Mouse (Mus musculus) hindbrain, postnatal 0 days (tissue): ENCODE results near the gene Mybpc3. TPM values are rescaled to one million over a fixed set of nuclear protein-coding genes. Genes with fewer than 3 reads are reported as not detected.

Experiments used
- ATAC-seq: fragments of 200-750 bp; cut with Nextera tagmentation; 2 replicates; pipeline ENCODE4 v1.8.0; 2017; ENCODE audit warnings: mild to moderate bottlenecking, moderate TSS enrichment, moderate library complexity
- DNase-seq: peaks from one replicate; pipeline ENCODE4 v3.0.0-alpha.2; 2015; ENCODE audit warnings: low spot score
- H3K27ac ChIP-seq: fragments of 300-500 bp; sonication (generic); 2 replicates; pipeline ENCODE4 v1.5.1; 2014; ENCODE audit warnings: mild to moderate bottlenecking
- H3K27me3 ChIP-seq: fragments of 300-500 bp; sonication (generic); 2 replicates; pipeline ENCODE4 v1.6.1; 2014; ENCODE audit warnings: low read length, mixed read lengths; ENCODE audit not compliant: insufficient read depth
- H3K36me3 ChIP-seq: fragments of 300-500 bp; sonication (generic); 2 replicates; pipeline ENCODE4 v1.6.1; 2014; ENCODE audit warnings: low read length, mixed read lengths; ENCODE audit not compliant: insufficient read depth
- H3K4me1 ChIP-seq: fragments of 300-500 bp; sonication (generic); 2 replicates; pipeline ENCODE4 v1.6.1; 2014; ENCODE audit warnings: antibody characterized with exemption, low read length, mixed read lengths; ENCODE audit not compliant: insufficient read depth
- H3K4me2 ChIP-seq: fragments of 300-500 bp; sonication (generic); 2 replicates; pipeline ENCODE4 v1.6.1; 2014; ENCODE audit warnings: low read depth, mild to moderate bottlenecking, low read length, moderate library complexity, mixed read lengths
- H3K4me3 ChIP-seq: fragments of 300-500 bp; sonication (generic); 2 replicates; pipeline ENCODE4 v1.5.1; 2014; ENCODE audit warnings: low read length
- H3K9ac ChIP-seq: fragments of 300-500 bp; sonication (generic); replicated peaks from 2 replicates; pipeline ENCODE4 v1.6.1; 2014; ENCODE audit warnings: mild to moderate bottlenecking, low read length, moderate library complexity, mixed read lengths
- H3K9me3 ChIP-seq: fragments of 300-500 bp; sonication (generic); 2 replicates; pipeline ENCODE4 v1.6.1; 2016; ENCODE audit warnings: low read length, mixed read lengths
- CTCF ChIP-seq: IDR thresholded peaks from 2 replicates; pipeline ENCODE4 v1.5.1; 2016; ENCODE audit warnings: antibody characterized with exemption, control low read depth, low read depth
- WGBS: fragments of 180-500 bp; shearing (Covaris S2); extraction: QIAGEN DNeasy Blood & Tissue Kit; methylation state at CpG from one replicate; pipeline ENCODE4 v1.1.7; 2014; 5-methylcytosine and 5-hydroxymethylcytosine counted together
- polyA plus RNA-seq: library from polyadenylated mRNA; unstranded; fragments of >200 nt; fragmentation: Nextera tagmentation; extraction: Ambion mirVana; gene quantifications from 2 replicates; pipeline ENCODE4 v1.2.1, GENCODE M21; 2015
- total RNA-seq: library from RNA; depleted of rRNA; stranded (reverse); fragments of >200 nt; gene quantifications from 2 replicates; pipeline ENCODE4 v1.2.3, GENCODE M21; 2014

Gene Mybpc3
- total and polyA plus RNA-seq, 2 experiments from 2014 or later: 0.13 to 0.37 TPM

GRCm38 (mm10) chr2:91120261-91120671 lies 2.3 kb downstream of the Mybpc3 start:
- no peak for DNase-seq
- H3K27me3 ChIP-seq: no peaks in the 10 kb centered on the region
- H3K4me3 ChIP-seq: no peak overlapping the region
- H3K27ac ChIP-seq: no peak overlapping the region
- H3K9me3 ChIP-seq: no peaks in the 10 kb centered on the region
- WGBS: 61% methylated on average over 6 of the region's 6 CpGs
- no peaks in the 10 kb centered on the region for H3K36me3 ChIP-seq
- TF ChIP-seq CTCF: no peak
- no peak for ATAC-seq
- no peak overlapping the region for H3K4me2 ChIP-seq
- no peak overlapping the region for H3K9ac ChIP-seq
- H3K4me1 ChIP-seq: no peaks in the 10 kb centered on the region

GRCm38 (mm10) chr2:91121011-91121410 lies 3.1 kb downstream of the Mybpc3 start:
- no peaks in the 10 kb centered on the region for H3K4me1 ChIP-seq
- DNase-seq: no peak
- no peak overlapping the region for H3K27ac ChIP-seq
- H3K9me3 ChIP-seq: no peaks in the 10 kb centered on the region
- no peak overlapping the region for H3K4me3 ChIP-seq
- TF ChIP-seq CTCF: no peak
- H3K4me2 ChIP-seq: no peak overlapping the region
- no peaks in the 10 kb centered on the region for H3K36me3 ChIP-seq
- no peak for ATAC-seq
- H3K27me3 ChIP-seq: no peaks in the 10 kb centered on the region
- H3K9ac ChIP-seq: no peak overlapping the region
- 86% methylated on average over 6 of the region's 6 CpGs for WGBS

- Histone ChIP-seq H3K36me3 (no peaks in the 10 kb centered on the region), H3K4me2 (no peak overlapping the region), H3K9ac (no peak overlapping the region), H3K4me3 (no peak overlapping the region), H3K9me3 (no peaks in the 10 kb centered on the region), H3K27me3 (no peaks in the 10 kb centered on the region), H3K4me1 (no peaks in the 10 kb centered on the region), H3K27ac (no peak overlapping the region)
- WGBS: 65% methylated on average over 8 of the region's 8 CpGs
- TF ChIP-seq CTCF: no peak
- DNase-seq: no peak
- ATAC-seq: no peak
Measured at GRCm38 (mm10) chr2:91121497-91121896, 3.6 kb downstream of the Mybpc3 start.

- no peak for TF ChIP-seq CTCF
- 75% methylated on average over 6 of the region's 6 CpGs for WGBS
- Histone ChIP-seq H3K4me2 (no peak overlapping the region), H3K36me3 (no peaks in the 10 kb centered on the region), H3K27me3 (no peaks in the 10 kb centered on the region), H3K4me1 (no peaks in the 10 kb centered on the region), H3K4me3 (no peak overlapping the region), H3K9ac (no peak overlapping the region), H3K9me3 (no peaks in the 10 kb centered on the region), H3K27ac (no peak overlapping the region)
- DNase-seq: no peak
- no peak for ATAC-seq
Measured at GRCm38 (mm10) chr2:91123521-91123920, 5.6 kb downstream of the Mybpc3 start.

GRCm38 (mm10) chr2:91125101-91125500 lies 7.2 kb downstream of the Mybpc3 start:
- H3K36me3 ChIP-seq: no peaks in the 10 kb centered on the region
- 89% methylated on average over 10 of the region's 10 CpGs for WGBS
- H3K4me2 ChIP-seq: no peak overlapping the region
- no peak overlapping the region for H3K27ac ChIP-seq
- H3K9ac ChIP-seq: no peak overlapping the region
- no peaks in the 10 kb centered on the region for H3K9me3 ChIP-seq
- no peak for TF ChIP-seq CTCF
- H3K27me3 ChIP-seq: no peaks in the 10 kb centered on the region
- H3K4me3 ChIP-seq: no peak overlapping the region
- H3K4me1 ChIP-seq: no peaks in the 10 kb centered on the region
- ATAC-seq (no peak), DNase-seq (no peak)

GRCm38 (mm10) chr2:91128761-91129160 lies 10.8 kb downstream of the Mybpc3 start:
- Histone ChIP-seq H3K36me3 (no peaks in the 10 kb centered on the region), H3K4me2 (no peak overlapping the region), H3K27ac (no peak overlapping the region), H3K4me1 (no peaks in the 10 kb centered on the region), H3K9ac (no peak overlapping the region), H3K27me3 (no peaks in the 10 kb centered on the region), H3K9me3 (no peaks in the 10 kb centered on the region), H3K4me3 (no peak overlapping the region)
- no peak for ATAC-seq
- TF ChIP-seq CTCF: no peak
- no peak for DNase-seq
- WGBS: 84% methylated on average over 5 of the region's 5 CpGs

GRCm38 (mm10) chr2:91130126-91130525 lies 12.2 kb downstream of the Mybpc3 start:
- 83% methylated on average over 6 of the region's 6 CpGs for WGBS
- Histone ChIP-seq H3K4me3 (no peak overlapping the region), H3K4me1 (no peaks in the 10 kb centered on the region), H3K9me3 (no peaks in the 10 kb centered on the region), H3K4me2 (no peak overlapping the region), H3K27ac (no peak overlapping the region), H3K36me3 (no peaks in the 10 kb centered on the region), H3K9ac (no peak overlapping the region), H3K27me3 (no peaks in the 10 kb centered on the region)
- no peak for TF ChIP-seq CTCF
- DNase-seq (no peak), ATAC-seq (no peak)

- no peak overlapping the region for H3K4me3 ChIP-seq
- WGBS: 92% methylated on average over 15 of the region's 15 CpGs
- H3K4me1 ChIP-seq: no peaks in the 10 kb centered on the region
- DNase-seq: no peak
- TF ChIP-seq CTCF: no peak
- ATAC-seq: no peak
- H3K9ac ChIP-seq: no peak overlapping the region
- no peaks in the 10 kb centered on the region for H3K9me3 ChIP-seq
- no peak overlapping the region for H3K4me2 ChIP-seq
- H3K27ac ChIP-seq: no peak overlapping the region
- no peaks in the 10 kb centered on the region for H3K27me3 ChIP-seq
- no peaks in the 10 kb centered on the region for H3K36me3 ChIP-seq
Measured at GRCm38 (mm10) chr2:91131251-91131650, 13.3 kb downstream of the Mybpc3 start.
